Mouse (Mus musculus): Measurements from ENCODE around the gene Calm3. TPM values are rescaled to one million over a fixed set of nuclear protein-coding genes. Genes with fewer than 3 reads are reported as not detected.
"Not testable (repeated sequence)": the region's sequence is repeated elsewhere in the genome, so short reads cannot be mapped to it uniquely, and the experiment has no call there.

The Calm3 gene
- total and polyA plus RNA-seq, 3 experiments = 294 to 623 (median 326) TPM

GRCm38 (mm10) chr7:16959539-16960187 is 35.7 kb upstream of the Calm3 start, which contains the start of gene Pnmal1:
Gene Pnmal1, plus strand, starts transcription at chr7:16959679.
- H3K4me2 ChIP-seq (ENCODE audit: insufficient read depth, low read depth, poor library complexity, severe bottlenecking) = no peak within 1 kb of the TSS
- H3K4me1 ChIP-seq (ENCODE audit: control insufficient read depth in 1 of 2, insufficient read depth in 2 of 2) = peaks cover 0 to 7% of the 10 kb centered on the region in 2 experiments; a peak in 2 of 4 replicates
- no peak within 1 kb of the TSS for H3K4me3 ChIP-seq (replicated peaks in 1 of 3; ENCODE audit: low read depth in 2 of 3, low read length in 2 of 3, poor library complexity in 1 of 3)
- no peaks in the 10 kb centered on the region for H3K36me3 ChIP-seq (replicated peaks in 1 of 2; ENCODE audit: control insufficient read depth in 1 of 2, insufficient read depth in 1 of 2, low read length in 1 of 2)
- DNase-seq (ENCODE audit: extremely low read depth) = no peak
- H3K27ac ChIP-seq (ENCODE audit: insufficient read depth, low read depth) = no peak within 1 kb of the TSS
- TF ChIP-seq ZMIZ1 (IDR thresholded peaks at IDR 0.05; ENCODE audit: low read depth, low read length) (no peak), MYC (IDR thresholded peaks at IDR 0.05; ENCODE audit: low read depth, low read length) (no peak), ETS1 (conservative IDR thresholded peaks at IDR 0.05; ENCODE audit: low read depth, low read length) (no peak)
- H3K79me2 ChIP-seq (replicated peaks; ENCODE audit: control insufficient read depth, extremely low read depth, insufficient read depth, poor library complexity, severe bottlenecking) = no peaks in the 10 kb centered on the region
- in situ Hi-C loops (cut with MboI; ENCODE audit: low pct_ligation_motif_present, low pct_unique_long_range_greater_than_20kb, low sequenced_read_pairs) = no loop called here
- H3K27me3 ChIP-seq (replicated peaks) = peaks cover 2% of the 10 kb centered on the region
- no peak within 1 kb of the TSS for H3K9ac ChIP-seq (ENCODE audit: insufficient read depth, low read depth)
- H3K9me3 ChIP-seq (replicated peaks; ENCODE audit: low read length) = no peaks in the 10 kb centered on the region
- dilution Hi-C loops (cut with MboI; ENCODE audit: extremely low pct_ligation_motif_present, extremely low pct_unique_long_range_greater_than_20kb, low sequenced_read_pairs) = no loop called here

GRCm38 (mm10) chr7:16956410-16957265 is 32.7 kb upstream of the Calm3 start:
- DNase-seq (ENCODE audit: extremely low read depth) = no peak
- dilution Hi-C loops (cut with MboI; ENCODE audit: extremely low pct_ligation_motif_present, extremely low pct_unique_long_range_greater_than_20kb, low sequenced_read_pairs) = no loop called here
- Histone ChIP-seq H3K9me3 (replicated peaks; ENCODE audit: low read length) (no peaks in the 10 kb centered on the region), H3K79me2 (replicated peaks; ENCODE audit: control insufficient read depth, extremely low read depth, insufficient read depth, poor library complexity, severe bottlenecking) (no peaks in the 10 kb centered on the region), H3K27me3 (replicated peaks) (peaks cover 2% of the 10 kb centered on the region), H3K27ac (ENCODE audit: insufficient read depth, low read depth) (no peak overlapping the region), H3K36me3 (replicated peaks in 1 of 2; ENCODE audit: control insufficient read depth in 1 of 2, insufficient read depth in 1 of 2, low read length in 1 of 2) (no peaks in the 10 kb centered on the region), H3K4me2 (ENCODE audit: insufficient read depth, low read depth, poor library complexity, severe bottlenecking) (no peak overlapping the region), H3K4me1 (ENCODE audit: control insufficient read depth in 1 of 2, insufficient read depth in 2 of 2) (peaks cover 0 to 4% of the 10 kb centered on the region in 2 experiments; a peak in 2 of 4 replicates), H3K9ac (ENCODE audit: insufficient read depth, low read depth) (no peak overlapping the region), H3K4me3 (replicated peaks in 1 of 3; ENCODE audit: low read depth in 2 of 3, low read length in 2 of 3, poor library complexity in 1 of 3) (no peak overlapping the region)
- TF ChIP-seq NELFE (IDR thresholded peaks at IDR 0.05; ENCODE audit: low read depth, low read length) = no peak
- 0 out of 2 replicates have a peak, but pooled peaks have one; percentile 38 for TF ChIP-seq MXI1 (IDR thresholded peaks at IDR 0.05; ENCODE audit: low read depth, low read length)
- TF ChIP-seq JUN (IDR thresholded peaks at IDR 0.05; ENCODE audit: insufficient read depth, low read depth, low read length) = no peak
- in situ Hi-C loops (cut with MboI; ENCODE audit: low pct_ligation_motif_present, low pct_unique_long_range_greater_than_20kb, low sequenced_read_pairs) = no loop called here

GRCm38 (mm10) chr7:16955712-16956111 is 31.8 kb upstream of the Calm3 start:
- Histone ChIP-seq H3K4me3 (replicated peaks in 1 of 3; ENCODE audit: low read depth in 2 of 3, low read length in 2 of 3, poor library complexity in 1 of 3) (no peak overlapping the region), H3K4me1 (ENCODE audit: control insufficient read depth in 1 of 2, insufficient read depth in 2 of 2) (peaks cover 0 to 7% of the 10 kb centered on the region in 2 experiments; a peak in 2 of 4 replicates), H3K79me2 (replicated peaks; ENCODE audit: control insufficient read depth, extremely low read depth, insufficient read depth, poor library complexity, severe bottlenecking) (no peaks in the 10 kb centered on the region), H3K9me3 (replicated peaks; ENCODE audit: low read length) (no peaks in the 10 kb centered on the region), H3K27ac (ENCODE audit: insufficient read depth, low read depth) (no peak overlapping the region), H3K9ac (ENCODE audit: insufficient read depth, low read depth) (no peak overlapping the region), H3K4me2 (ENCODE audit: insufficient read depth, low read depth, poor library complexity, severe bottlenecking) (no peak overlapping the region), H3K36me3 (replicated peaks in 1 of 2; ENCODE audit: control insufficient read depth in 1 of 2, insufficient read depth in 1 of 2, low read length in 1 of 2) (no peaks in the 10 kb centered on the region), H3K27me3 (replicated peaks) (peaks cover 2% of the 10 kb centered on the region)
- TF ChIP-seq RCOR1 (conservative IDR thresholded peaks at IDR 0.05; ENCODE audit: low read depth, low read length) = no peak
- DNase-seq (ENCODE audit: extremely low read depth) = no peak
- dilution Hi-C loops (cut with MboI; ENCODE audit: extremely low pct_ligation_motif_present, extremely low pct_unique_long_range_greater_than_20kb, low sequenced_read_pairs) (no loop called here), in situ Hi-C loops (cut with MboI; ENCODE audit: low pct_ligation_motif_present, low pct_unique_long_range_greater_than_20kb, low sequenced_read_pairs) (no loop called here)

- H3K4me3 ChIP-seq (replicated peaks in 1 of 3; ENCODE audit: low read depth in 2 of 3, low read length in 2 of 3, poor library complexity in 1 of 3); H3K36me3 ChIP-seq (replicated peaks in 1 of 2; ENCODE audit: control insufficient read depth in 1 of 2, insufficient read depth in 1 of 2, low read length in 1 of 2); H3K9ac ChIP-seq (ENCODE audit: insufficient read depth, low read depth); H3K9me3 ChIP-seq (replicated peaks; ENCODE audit: low read length); dilution Hi-C loops (cut with MboI; ENCODE audit: extremely low pct_ligation_motif_present, extremely low pct_unique_long_range_greater_than_20kb, low sequenced_read_pairs); DNase-seq (ENCODE audit: extremely low read depth); H3K4me2 ChIP-seq (ENCODE audit: insufficient read depth, low read depth, poor library complexity, severe bottlenecking); H3K79me2 ChIP-seq (replicated peaks; ENCODE audit: control insufficient read depth, extremely low read depth, insufficient read depth, poor library complexity, severe bottlenecking); H3K27me3 ChIP-seq (replicated peaks); H3K27ac ChIP-seq (ENCODE audit: insufficient read depth, low read depth): not testable (repeated sequence)
- H3K4me1 ChIP-seq (ENCODE audit: control insufficient read depth in 1 of 2, insufficient read depth in 2 of 2) = peaks cover 0 to 12% of the 10 kb centered on the region in 2 experiments; a peak in 2 of 4 replicates
- in situ Hi-C loops (cut with MboI; ENCODE audit: low pct_ligation_motif_present, low pct_unique_long_range_greater_than_20kb, low sequenced_read_pairs) = loop anchor here (5.0 kb wide), 2 partner anchors 44 to 114 kb away; no protein-coding TSS in a partner anchor
Observed at GRCm38 (mm10) chr7:16953776-16954175, 29.9 kb upstream of the Calm3 start.

Measured in CH12.LX (cell line).